ENCODE assay signal across 8 mouse cellular contexts in genomic region chr12:54656396-54657171, GRCm38 (mm10). TPM values are rescaled to one million over a fixed set of nuclear protein-coding genes. Genes with fewer than 3 reads are reported as not detected.
DNase-seq lines count a peak whose midpoint lies in the region; ATAC-seq lines count a peak whose summit lies in the region.

Gene Sptssa (minus strand): TSS chr12:54656573.

- DNase-seq in CD4-positive helper T cell, adult 2 months (ENCODE audit: low read depth, low spot score) = peak; percentile 96
- peak; percentile 84 for DNase-seq in brain, embryonic 18.5 days (ENCODE audit: low read depth, low spot score)
- DNase-seq in kidney, postnatal 10 days = peak; percentile 98
- peak; percentile 84 to 89 for DNase-seq in natural killer cell, adult 2 months (ENCODE audit: low spot score in 2 of 2)

- no peaks in the 10 kb centered on the region for H3K9me3 ChIP-seq in heart, embryonic 13.5 days
- H3K9me3 ChIP-seq in liver, embryonic 12.5 days (replicated peaks) = no peaks in the 10 kb centered on the region
- H3K9me3 ChIP-seq in stomach, embryonic 15.5 days = no peaks in the 10 kb centered on the region

- peak within 1 kb of the TSS; percentile 74 for H3K4me3 ChIP-seq in heart, embryonic 13.5 days
- H3K4me3 ChIP-seq in liver, embryonic 12.5 days = peak within 1 kb of the TSS; percentile 81
- peak within 1 kb of the TSS; percentile 64 for H3K4me3 ChIP-seq in stomach, embryonic 15.5 days (replicated peaks)

- H3K27ac ChIP-seq in heart, embryonic 13.5 days (replicated peaks) = peak within 1 kb of the TSS; percentile 90
- peak within 1 kb of the TSS; percentile 81 for H3K27ac ChIP-seq in liver, embryonic 12.5 days
- peak within 1 kb of the TSS; percentile 84 for H3K27ac ChIP-seq in stomach, embryonic 15.5 days

- peaks cover 39% of the 10 kb centered on the region for H3K4me1 ChIP-seq in heart, embryonic 13.5 days
- H3K4me1 ChIP-seq in liver, embryonic 12.5 days = peaks cover 53% of the 10 kb centered on the region
- peaks cover 28% of the 10 kb centered on the region for H3K4me1 ChIP-seq in stomach, embryonic 15.5 days

- peak within 1 kb of the TSS; percentile 91 for H3K9ac ChIP-seq in heart, embryonic 13.5 days
- peak within 1 kb of the TSS; percentile 86 for H3K9ac ChIP-seq in liver, embryonic 12.5 days
- peak within 1 kb of the TSS; percentile 77 for H3K9ac ChIP-seq in stomach, embryonic 15.5 days

- peak within 1 kb of the TSS; percentile 76 for H3K4me2 ChIP-seq in heart, embryonic 13.5 days
- H3K4me2 ChIP-seq in liver, embryonic 12.5 days = peak within 1 kb of the TSS; percentile 90
- H3K4me2 ChIP-seq in stomach, embryonic 15.5 days = peak within 1 kb of the TSS; percentile 80

- H3K36me3 ChIP-seq in heart, embryonic 13.5 days = no peaks in the 10 kb centered on the region
- H3K36me3 ChIP-seq in liver, embryonic 12.5 days = no peaks in the 10 kb centered on the region
- H3K36me3 ChIP-seq in stomach, embryonic 15.5 days = no peaks in the 10 kb centered on the region

- no peaks in the 10 kb centered on the region for H3K27me3 ChIP-seq in heart, embryonic 13.5 days (replicated peaks)
- no peaks in the 10 kb centered on the region for H3K27me3 ChIP-seq in liver, embryonic 12.5 days (replicated peaks)
- H3K27me3 ChIP-seq in stomach, embryonic 15.5 days (replicated peaks) = no peaks in the 10 kb centered on the region

- ATAC-seq in erythroid progenitor cell, adult 5-6 weeks (replicated peaks; ENCODE audit: low FRiP score, poor library complexity, severe bottlenecking) = peak; percentile 98
- peak; percentile 98 for ATAC-seq in heart, embryonic 13.5 days (ENCODE audit: extremely low read depth, insufficient number of reproducible peaks, low FRiP score, low TSS enrichment)
- peak; percentile 100 for ATAC-seq in liver, embryonic 12.5 days
- peak; percentile 100 for ATAC-seq in stomach, embryonic 15.5 days (ENCODE audit: insufficient read depth, low FRiP score, low read depth)

- WGBS in heart, embryonic 13.5 days = 9% methylated on average over 51 of the region's 53 CpGs
- 8% methylated on average over 53 of the region's 53 CpGs for WGBS in liver, embryonic 12.5 days (ENCODE audit: insufficient replicate concordance)
- WGBS in stomach, embryonic 15.5 days = 8% methylated on average over 53 of the region's 53 CpGs

RNA-seq across cellular contexts. Expression of gene Sptssa, which starts in this region (rescaled TPM):
- 42.3 and 45.8 TPM in 2 replicates for total RNA-seq in erythroid progenitor cell, adult 5-6 weeks (2015; ENCODE audit: low replicate concordance)
- 12.9 and 34.0 TPM in 2 replicates for total RNA-seq in erythroid progenitor cell, adult 5-6 weeks (2017; ENCODE audit: low replicate concordance)
- 125 and 133 TPM in 2 replicates for polyA plus RNA-seq in heart, embryonic 13.5 days (2015; fragmentation: Nextera tagmentation; extraction: Ambion mirVana)
- 58.8 and 58.9 TPM in 2 replicates for polyA plus RNA-seq in liver, embryonic 12.5 days (2016; fragmentation: Nextera tagmentation; extraction: Ambion mirVana)
- polyA plus RNA-seq in stomach, embryonic 15.5 days (2015; fragmentation: Nextera tagmentation; extraction: Ambion mirVana) = 218 and 229 TPM in 2 replicates

Comparison
In these comparisons a context has a peak if more than half of its experiments do, and no peak if none do; other contexts are left out.
1. Peak in every context shown above with its lines: DNase-seq, ATAC-seq, H3K4me3 ChIP-seq and H3K27ac ChIP-seq.